Mouse (Mus musculus): ENCODE measurements around the gene Fcho2.

Fcho2 gene

DNA sequence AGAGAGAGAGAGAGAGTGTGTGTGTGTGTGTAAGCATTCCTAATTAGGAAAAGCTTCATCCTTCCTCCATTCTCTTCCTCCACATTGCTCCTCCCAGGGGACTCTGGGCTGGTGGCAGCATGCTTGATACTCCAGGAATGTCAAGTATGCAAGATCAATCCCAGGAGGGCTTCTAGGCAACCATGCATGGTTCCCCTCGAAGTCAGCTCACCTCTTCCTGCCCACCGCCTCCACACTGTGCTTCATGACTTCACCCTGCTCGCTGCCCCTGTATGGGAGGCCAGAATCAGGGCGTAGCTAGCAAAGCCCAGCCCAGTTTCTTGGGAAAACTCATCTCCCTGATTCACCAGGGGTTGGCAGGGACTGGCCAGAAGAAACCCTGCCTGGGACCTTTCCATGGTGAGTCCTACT lies 135.6 kb downstream of the Fcho2 start:
- DNase-seq (ENCODE audit: low read depth, low spot score): no peak

DNA sequence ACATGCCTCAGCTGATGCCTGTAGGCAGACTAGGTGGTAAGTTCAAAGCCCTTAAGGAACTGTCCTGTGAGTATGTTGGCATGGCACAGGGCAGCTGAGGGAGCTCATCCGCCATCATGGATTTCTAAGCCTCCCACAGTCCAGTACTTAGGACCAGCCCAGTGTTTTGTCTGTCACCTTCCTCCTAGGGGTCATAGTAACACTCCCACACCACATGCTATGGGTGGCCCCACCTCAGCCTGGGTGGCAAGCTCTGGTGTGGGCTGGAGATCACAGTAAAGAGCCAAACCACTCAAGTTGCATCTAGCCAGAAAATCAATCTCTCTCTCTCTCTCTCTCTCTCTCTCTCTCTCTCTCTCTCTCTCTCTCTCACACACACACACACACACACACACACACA lies 136.0 kb downstream of the Fcho2 start:
- no peak for DNase-seq (ENCODE audit: low read depth, low spot score)

DNA sequence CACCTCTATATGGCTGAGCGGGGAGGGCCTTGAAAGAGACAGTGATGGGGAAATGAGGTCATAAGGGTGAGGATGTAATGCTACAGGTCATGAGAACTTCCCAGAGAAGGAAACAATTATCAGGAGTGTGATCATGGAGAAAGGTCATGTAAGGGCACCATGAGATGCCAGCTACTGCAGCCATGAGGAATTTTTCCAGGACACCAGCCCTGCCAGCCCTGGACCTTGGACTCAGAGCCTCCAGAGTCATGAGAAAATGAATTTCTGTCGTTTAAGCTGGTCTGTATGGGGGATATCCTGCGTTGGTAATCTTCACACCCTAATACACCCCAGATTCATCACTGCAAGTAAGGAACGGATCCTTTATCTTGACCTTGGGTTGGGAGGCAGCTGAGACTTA lies 141.3 kb downstream of the Fcho2 start:
- no peak for DNase-seq (ENCODE audit: low read depth, low spot score)

Data from c-Kit-negative CD71-positive TER-119-positive erythroid progenitor cells, embryonic 14.5 days (primary cell).